Mouse (Mus musculus): ENCODE measurements around the gene Wdr60. TPM values are rescaled to one million over a fixed set of nuclear protein-coding genes. Genes with fewer than 3 reads are reported as not detected.
A peak's percentile ranks its signal among the peaks of the same experiment; 100 is the strongest.

Wdr60 gene
- total and polyA plus RNA-seq, 3 experiments, result 13.5 to 68.6 (median 30.0) TPM

DNA sequence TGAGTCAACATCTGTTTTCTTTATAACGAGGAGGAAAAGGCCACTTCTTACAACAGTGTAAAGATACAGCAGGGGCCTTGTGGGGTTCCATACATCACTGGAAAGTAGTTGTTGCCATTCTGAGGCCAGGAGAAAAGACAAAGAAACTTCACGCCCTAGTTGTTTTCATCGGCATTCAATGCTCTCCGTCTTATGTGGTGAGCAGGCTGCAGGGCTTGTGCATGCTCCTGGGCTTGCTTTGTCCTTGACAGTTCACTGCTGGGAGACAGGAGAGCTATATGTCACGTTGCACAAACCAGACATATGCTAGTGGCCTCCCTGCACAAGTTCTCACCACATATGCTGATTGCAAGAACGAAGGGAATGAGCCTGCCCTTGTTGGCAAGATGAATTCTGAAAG is 68.9 kb downstream of the Wdr60 start:
- TF ChIP-seq CTCF (IDR thresholded peaks at IDR 0.05; ENCODE audit: low read depth, low read length) (no peak), TAL1 (conservative IDR thresholded peaks at IDR 0.05; ENCODE audit: low read depth, low read length) (no peak), POLR2AphosphoS5 (IDR thresholded peaks at IDR 0.05; ENCODE audit: insufficient replicate concordance, low read depth, low read length) (no peak), GATA2 (IDR thresholded peaks at IDR 0.05; ENCODE audit: borderline replicate concordance, low read depth, low read length) (no peak), GATA1 (IDR thresholded peaks at IDR 0.05; ENCODE audit: borderline replicate concordance, low read length) (no peak)
- Histone ChIP-seq H3K4me1 (ENCODE audit: insufficient read depth, low read depth, low read length) (no peaks in the 10 kb centered on the region), H3K9me3 (replicated peaks) (no peaks in the 10 kb centered on the region), H3K27me3 (ENCODE audit: insufficient read depth, low read length) (peaks cover 6% of the 10 kb centered on the region; the same call in 1 of the 2 replicates), H3K36me3 (replicated peaks) (no peaks in the 10 kb centered on the region), H3K4me3 (ENCODE audit: low read depth, low read length) (no peak overlapping the region)
- ATAC-seq (ENCODE audit: extremely low read depth, insufficient number of reproducible peaks, low FRiP score, poor library complexity, severe bottlenecking), result no peak
- no peak for DNase-seq (ENCODE audit: low spot score)

- peaks cover 4% of the 10 kb centered on the region for H3K27me3 ChIP-seq (ENCODE audit: insufficient read depth, low read length)
- H3K4me3 ChIP-seq (ENCODE audit: low read depth, low read length), result no peak overlapping the region
- TF ChIP-seq POLR2AphosphoS5 (IDR thresholded peaks at IDR 0.05; ENCODE audit: insufficient replicate concordance, low read depth, low read length), result no peak
- TF ChIP-seq TAL1 (conservative IDR thresholded peaks at IDR 0.05; ENCODE audit: low read depth, low read length), result no peak
- TF ChIP-seq GATA2 (IDR thresholded peaks at IDR 0.05; ENCODE audit: borderline replicate concordance, low read depth, low read length), result no peak
- TF ChIP-seq GATA1 (IDR thresholded peaks at IDR 0.05; ENCODE audit: borderline replicate concordance, low read length), result no peak
- no peak for TF ChIP-seq CTCF (IDR thresholded peaks at IDR 0.05; ENCODE audit: low read depth, low read length)
- H3K36me3 ChIP-seq (replicated peaks), result no peaks in the 10 kb centered on the region
- no peaks in the 10 kb centered on the region for H3K4me1 ChIP-seq (ENCODE audit: insufficient read depth, low read depth, low read length)
- 0 out of 2 replicates have a peak, but pooled peaks have one; percentile 6 for ATAC-seq (ENCODE audit: extremely low read depth, insufficient number of reproducible peaks, low FRiP score, poor library complexity, severe bottlenecking)
- H3K9me3 ChIP-seq (replicated peaks), result no peaks in the 10 kb centered on the region
- DNase-seq (ENCODE audit: low spot score), result no peak
These were observed 79.4 kb downstream of the Wdr60 start for GRCm38 (mm10) chr12:116183212-116183935.

DNA sequence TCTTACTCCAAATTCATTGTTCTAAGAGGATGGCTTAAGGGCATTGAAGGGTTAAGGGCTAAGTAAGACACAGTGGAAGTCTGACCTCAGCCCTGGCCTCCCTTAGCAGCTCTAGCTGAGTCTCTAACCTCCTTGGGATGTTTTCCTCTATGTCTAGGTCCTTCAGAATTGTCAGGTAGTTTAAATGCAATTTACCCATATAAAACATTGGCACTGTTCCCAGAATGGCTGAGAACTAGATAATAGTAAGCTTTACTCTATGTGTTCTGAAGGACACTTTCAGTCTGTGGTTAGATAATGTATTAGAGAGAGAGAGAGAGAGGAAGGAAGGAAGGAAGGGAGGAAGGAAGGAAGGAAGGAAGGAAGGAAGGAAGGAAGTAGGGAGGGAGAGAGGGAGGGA is 80.4 kb downstream of the Wdr60 start:
- DNase-seq (ENCODE audit: low spot score) (no peak), ATAC-seq (ENCODE audit: extremely low read depth, insufficient number of reproducible peaks, low FRiP score, poor library complexity, severe bottlenecking) (no peak)
- TF ChIP-seq TAL1 (conservative IDR thresholded peaks at IDR 0.05; ENCODE audit: low read depth, low read length), result no peak
- TF ChIP-seq GATA2 (IDR thresholded peaks at IDR 0.05; ENCODE audit: borderline replicate concordance, low read depth, low read length), result no peak
- TF ChIP-seq GATA1 (IDR thresholded peaks at IDR 0.05; ENCODE audit: borderline replicate concordance, low read length), result no peak
- no peak for TF ChIP-seq POLR2AphosphoS5 (IDR thresholded peaks at IDR 0.05; ENCODE audit: insufficient replicate concordance, low read depth, low read length)
- TF ChIP-seq CTCF (IDR thresholded peaks at IDR 0.05; ENCODE audit: low read depth, low read length), result no peak
- Histone ChIP-seq H3K4me3 (ENCODE audit: low read depth, low read length) (no peak overlapping the region), H3K36me3 (replicated peaks) (no peaks in the 10 kb centered on the region), H3K27me3 (ENCODE audit: insufficient read depth, low read length) (peaks cover 4% of the 10 kb centered on the region), H3K9me3 (replicated peaks) (no peaks in the 10 kb centered on the region), H3K4me1 (ENCODE audit: insufficient read depth, low read depth, low read length) (no peaks in the 10 kb centered on the region)

DNA sequence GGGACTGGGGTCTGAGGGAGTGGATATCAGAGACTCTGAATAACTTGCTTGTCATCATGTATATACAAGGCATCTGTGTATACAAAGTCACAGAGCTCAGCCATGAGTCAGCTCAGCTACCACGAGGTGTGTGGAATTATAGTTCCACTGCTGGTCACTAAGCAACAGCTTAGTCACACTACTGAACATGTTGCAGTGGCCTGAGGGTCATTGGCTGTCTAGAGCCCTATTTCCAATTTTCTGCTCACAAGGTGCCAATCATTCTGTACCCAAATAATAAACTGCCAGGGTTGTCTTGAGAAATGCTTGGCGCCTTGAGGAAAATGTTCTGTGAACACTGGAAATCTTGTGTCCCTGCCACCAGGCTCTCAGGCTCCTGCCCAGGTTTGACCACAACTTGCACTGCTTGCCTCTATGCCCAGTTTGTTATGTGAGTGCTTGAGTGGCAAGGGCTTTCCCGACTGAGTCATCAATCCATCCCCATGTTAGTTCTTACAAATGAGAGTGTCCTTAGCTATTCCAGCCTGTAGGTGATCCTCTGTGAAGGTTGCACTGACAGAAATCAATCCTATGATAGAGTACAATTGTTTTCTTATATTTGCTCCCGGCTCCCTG is 81.3 kb downstream of the Wdr60 start:
- H3K27me3 ChIP-seq (ENCODE audit: insufficient read depth, low read length), result peaks cover 4% of the 10 kb centered on the region
- ATAC-seq (ENCODE audit: extremely low read depth, insufficient number of reproducible peaks, low FRiP score, poor library complexity, severe bottlenecking) (no peak), DNase-seq (ENCODE audit: low spot score) (no peak)
- H3K4me1 ChIP-seq (ENCODE audit: insufficient read depth, low read depth, low read length), result no peaks in the 10 kb centered on the region
- H3K9me3 ChIP-seq (replicated peaks), result no peaks in the 10 kb centered on the region
- TF ChIP-seq GATA2 (IDR thresholded peaks at IDR 0.05; ENCODE audit: borderline replicate concordance, low read depth, low read length) (no peak), CTCF (IDR thresholded peaks at IDR 0.05; ENCODE audit: low read depth, low read length) (no peak), POLR2AphosphoS5 (IDR thresholded peaks at IDR 0.05; ENCODE audit: insufficient replicate concordance, low read depth, low read length) (no peak), GATA1 (IDR thresholded peaks at IDR 0.05; ENCODE audit: borderline replicate concordance, low read length) (no peak)
- H3K4me3 ChIP-seq (ENCODE audit: low read depth, low read length), result no peak overlapping the region
- no peaks in the 10 kb centered on the region for H3K36me3 ChIP-seq (replicated peaks)

GRCm38 (mm10) chr12:116176930-116177329 is 85.9 kb downstream of the Wdr60 start:
- ATAC-seq (ENCODE audit: extremely low read depth, insufficient number of reproducible peaks, low FRiP score, poor library complexity, severe bottlenecking), result peak; percentile 90
- Histone ChIP-seq H3K9me3 (replicated peaks) (no peaks in the 10 kb centered on the region), H3K4me1 (ENCODE audit: insufficient read depth, low read depth, low read length) (no peaks in the 10 kb centered on the region), H3K36me3 (replicated peaks) (no peaks in the 10 kb centered on the region), H3K27me3 (ENCODE audit: insufficient read depth, low read length) (no peaks in the 10 kb centered on the region), H3K4me3 (ENCODE audit: low read depth, low read length) (no peak overlapping the region)
- DNase-seq (ENCODE audit: low spot score), result peak; percentile 51
- TF ChIP-seq TAL1 (conservative IDR thresholded peaks at IDR 0.05; ENCODE audit: low read depth, low read length), result no peak
- TF ChIP-seq CTCF (IDR thresholded peaks at IDR 0.05; ENCODE audit: low read depth, low read length), result peak; percentile 96

- DNase-seq (ENCODE audit: low spot score) (no peak), ATAC-seq (ENCODE audit: extremely low read depth, insufficient number of reproducible peaks, low FRiP score, poor library complexity, severe bottlenecking) (no peak)
- Histone ChIP-seq H3K9me3 (replicated peaks) (no peaks in the 10 kb centered on the region), H3K36me3 (replicated peaks) (no peaks in the 10 kb centered on the region), H3K4me3 (ENCODE audit: low read depth, low read length) (no peak overlapping the region), H3K4me1 (ENCODE audit: insufficient read depth, low read depth, low read length) (no peaks in the 10 kb centered on the region), H3K27me3 (ENCODE audit: insufficient read depth, low read length) (no peaks in the 10 kb centered on the region; the same call in 1 of the 2 replicates)
- no peak for TF ChIP-seq TAL1 (conservative IDR thresholded peaks at IDR 0.05; ENCODE audit: low read depth, low read length)
- no peak for TF ChIP-seq GATA1 (IDR thresholded peaks at IDR 0.05; ENCODE audit: borderline replicate concordance, low read length)
- TF ChIP-seq GATA2 (IDR thresholded peaks at IDR 0.05; ENCODE audit: borderline replicate concordance, low read depth, low read length), result no peak
- no peak for TF ChIP-seq POLR2AphosphoS5 (IDR thresholded peaks at IDR 0.05; ENCODE audit: insufficient replicate concordance, low read depth, low read length)
- no peak for TF ChIP-seq CTCF (IDR thresholded peaks at IDR 0.05; ENCODE audit: low read depth, low read length)
These were observed 93.2 kb downstream of the Wdr60 start for GRCm38 (mm10) chr12:116169666-116170065.
